Mouse (Mus musculus): ENCODE data around the gene Zfp683. TPM values are rescaled to one million over a fixed set of nuclear protein-coding genes. Genes with fewer than 3 reads are reported as not detected.

The Zfp683 gene
- polyA plus RNA-seq, 1 experiment from 2014 or later, result not detected

GRCm38 (mm10) chr4:134078694-134079093, 25.1 kb downstream of the Zfp683 start:
- H3K27ac ChIP-seq (replicated peaks), result no peak overlapping the region
- H3K27me3 ChIP-seq (replicated peaks), result peaks cover 36% of the 10 kb centered on the region
- no peak overlapping the region for H3K4me2 ChIP-seq
- 19% methylated on average over 3 of the region's 3 CpGs for WGBS
- ATAC-seq (ENCODE audit: extremely low read depth, insufficient number of reproducible peaks, low FRiP score, low TSS enrichment), result no peak
- H3K4me3 ChIP-seq, result no peak overlapping the region
- H3K9ac ChIP-seq, result 0 out of 2 replicates have a peak overlapping the region, but pooled peaks have one; percentile 37
- H3K4me1 ChIP-seq, result peaks cover 18% of the 10 kb centered on the region
- H3K36me3 ChIP-seq, result no peaks in the 10 kb centered on the region
- no peaks in the 10 kb centered on the region for H3K9me3 ChIP-seq

DNA sequence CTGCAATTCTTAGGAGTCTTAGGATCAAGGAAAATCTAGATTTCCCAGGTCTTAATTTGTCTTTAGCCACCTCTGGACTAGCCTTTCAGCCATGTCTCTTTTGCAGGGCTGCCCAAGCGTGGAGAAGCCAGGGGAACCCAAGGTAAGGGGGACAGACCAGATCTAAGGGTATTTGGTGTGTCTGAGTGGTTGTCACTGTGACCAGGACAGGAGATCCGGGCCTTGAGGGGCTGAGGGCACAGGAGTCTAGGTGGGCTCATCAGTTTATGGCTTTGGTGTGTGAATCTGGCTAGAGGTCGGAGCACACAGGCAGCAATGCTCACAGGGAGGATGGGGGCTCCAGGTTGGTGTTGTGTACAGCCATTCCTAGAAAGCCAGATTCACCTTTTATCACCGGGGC, 27.0 kb downstream of the Zfp683 start:
- Histone ChIP-seq H3K27me3 (replicated peaks) (peaks cover 34% of the 10 kb centered on the region), H3K36me3 (no peaks in the 10 kb centered on the region), H3K9ac (no peak overlapping the region), H3K4me1 (peaks cover 18% of the 10 kb centered on the region), H3K4me2 (no peak overlapping the region), H3K27ac (replicated peaks) (no peak overlapping the region), H3K9me3 (peaks cover 3% of the 10 kb centered on the region; the same call in 1 of the 2 replicates), H3K4me3 (no peak overlapping the region)
- 76% methylated on average over 4 of the region's 4 CpGs for WGBS
- no peak for ATAC-seq (ENCODE audit: extremely low read depth, insufficient number of reproducible peaks, low FRiP score, low TSS enrichment)

GRCm38 (mm10) chr4:134081730-134082386, 28.2 kb downstream of the Zfp683 start:
- H3K27me3 ChIP-seq (replicated peaks), result peaks cover 34% of the 10 kb centered on the region
- H3K9me3 ChIP-seq, result peaks cover 3% of the 10 kb centered on the region; the same call in 1 of the 2 replicates
- peak overlapping the region; percentile 51 for H3K4me3 ChIP-seq
- H3K9ac ChIP-seq, result peak overlapping the region; percentile 61
- H3K27ac ChIP-seq (replicated peaks), result no peak overlapping the region
- H3K36me3 ChIP-seq, result no peaks in the 10 kb centered on the region
- H3K4me2 ChIP-seq, result peak overlapping the region; percentile 73
- under 1% methylated on average over 41 of the region's 41 CpGs for WGBS
- H3K4me1 ChIP-seq, result peaks cover 18% of the 10 kb centered on the region
- peak; percentile 76 for ATAC-seq (ENCODE audit: extremely low read depth, insufficient number of reproducible peaks, low FRiP score, low TSS enrichment)

GRCm38 (mm10) chr4:134082460-134082859, 28.8 kb downstream of the Zfp683 start:
- H3K36me3 ChIP-seq, result no peaks in the 10 kb centered on the region

DNA sequence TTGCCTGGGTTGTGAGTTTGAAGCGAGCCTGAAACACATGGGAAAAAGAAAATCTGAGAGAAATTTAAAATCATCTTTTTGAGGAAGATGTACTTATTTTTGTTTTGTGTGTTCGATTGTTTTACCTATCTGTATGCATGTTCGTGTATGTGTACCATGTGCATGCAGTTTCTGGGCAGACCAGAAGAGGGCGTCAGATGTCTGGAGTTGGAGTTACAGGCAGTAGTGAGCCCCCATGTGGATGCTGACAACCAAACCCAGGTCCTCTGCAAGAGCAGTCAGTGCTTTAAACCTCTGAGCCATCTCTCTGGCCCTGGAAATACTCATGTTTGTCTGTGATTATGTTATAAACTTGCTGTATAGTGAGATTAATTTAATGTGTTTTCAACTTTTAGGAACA, 31.4 kb downstream of the Zfp683 start:
- H3K4me3 ChIP-seq, result no peak overlapping the region
- H3K9me3 ChIP-seq, result peaks cover 3% of the 10 kb centered on the region; the same call in 1 of the 2 replicates
- H3K9ac ChIP-seq, result no peak overlapping the region
- H3K27me3 ChIP-seq (replicated peaks), result peaks cover 32% of the 10 kb centered on the region
- 80% methylated on average over 4 of the region's 4 CpGs for WGBS
- H3K4me1 ChIP-seq, result peaks cover 13% of the 10 kb centered on the region
- H3K4me2 ChIP-seq, result no peak overlapping the region
- H3K27ac ChIP-seq (replicated peaks), result no peak overlapping the region
- ATAC-seq (ENCODE audit: extremely low read depth, insufficient number of reproducible peaks, low FRiP score, low TSS enrichment), result no peak
- H3K36me3 ChIP-seq, result no peaks in the 10 kb centered on the region

More at GRCm38 (mm10) chr4:134082460-134082859, 28.8 kb downstream of the Zfp683 start:
- peaks cover 3% of the 10 kb centered on the region; the same call in 1 of the 2 replicates for H3K9me3 ChIP-seq
- no peak for ATAC-seq (ENCODE audit: extremely low read depth, insufficient number of reproducible peaks, low FRiP score, low TSS enrichment)
- H3K4me3 ChIP-seq, result peak overlapping the region; percentile 51
- 25% methylated on average over 7 of the region's 7 CpGs for WGBS
- peaks cover 18% of the 10 kb centered on the region for H3K4me1 ChIP-seq
- H3K27ac ChIP-seq (replicated peaks), result no peak overlapping the region
- peak overlapping the region; percentile 73 for H3K4me2 ChIP-seq
- peaks cover 34% of the 10 kb centered on the region for H3K27me3 ChIP-seq (replicated peaks)
- H3K9ac ChIP-seq, result 0 out of 2 replicates have a peak overlapping the region, but pooled peaks have one; percentile 61

GRCm38 (mm10) chr4:134087412-134087811, 33.8 kb downstream of the Zfp683 start:
- Histone ChIP-seq H3K9ac (no peak overlapping the region), H3K4me1 (peaks cover 2% of the 10 kb centered on the region), H3K27me3 (replicated peaks) (peaks cover 8% of the 10 kb centered on the region), H3K9me3 (peaks cover 3% of the 10 kb centered on the region; the same call in 1 of the 2 replicates), H3K36me3 (no peaks in the 10 kb centered on the region), H3K4me2 (0 out of 2 replicates have a peak overlapping the region, but pooled peaks have one; percentile 16), H3K27ac (replicated peaks) (no peak overlapping the region), H3K4me3 (no peak overlapping the region)
- WGBS, result 27% methylated on average over 7 of the region's 7 CpGs
- ATAC-seq (ENCODE audit: extremely low read depth, insufficient number of reproducible peaks, low FRiP score, low TSS enrichment), result no peak

DNA sequence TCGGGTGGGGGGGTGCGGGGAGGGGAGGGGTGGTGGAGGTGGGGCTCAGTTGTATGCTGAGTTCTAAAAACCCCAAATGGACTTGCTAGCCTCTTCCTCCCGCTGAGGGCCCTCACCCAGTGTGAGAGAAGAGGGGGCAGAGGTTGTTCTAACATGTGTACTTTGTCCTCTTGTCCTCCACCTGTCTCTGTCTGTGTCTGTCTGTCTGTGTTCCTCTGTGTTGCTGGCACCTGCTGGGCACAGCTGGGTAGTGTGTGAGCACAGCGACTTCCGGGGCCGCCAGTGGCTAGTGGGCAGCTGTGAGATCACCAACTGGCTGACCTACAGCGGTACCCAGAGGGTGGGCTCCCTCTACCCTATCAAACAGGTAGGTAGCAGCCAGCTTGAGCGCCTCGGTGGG, 35.4 kb downstream of the Zfp683 start:
- H3K9ac ChIP-seq, result no peak overlapping the region
- no peak overlapping the region for H3K27ac ChIP-seq (replicated peaks)
- no peak overlapping the region for H3K4me2 ChIP-seq
- no peaks in the 10 kb centered on the region for H3K36me3 ChIP-seq
- no peaks in the 10 kb centered on the region for H3K27me3 ChIP-seq (replicated peaks)
- WGBS, result 80% methylated on average over 9 of the region's 9 CpGs
- no peak for ATAC-seq (ENCODE audit: extremely low read depth, insufficient number of reproducible peaks, low FRiP score, low TSS enrichment)
- no peak overlapping the region for H3K4me3 ChIP-seq
- H3K4me1 ChIP-seq, result no peaks in the 10 kb centered on the region
- H3K9me3 ChIP-seq, result peaks cover 3% of the 10 kb centered on the region; the same call in 1 of the 2 replicates

DNA sequence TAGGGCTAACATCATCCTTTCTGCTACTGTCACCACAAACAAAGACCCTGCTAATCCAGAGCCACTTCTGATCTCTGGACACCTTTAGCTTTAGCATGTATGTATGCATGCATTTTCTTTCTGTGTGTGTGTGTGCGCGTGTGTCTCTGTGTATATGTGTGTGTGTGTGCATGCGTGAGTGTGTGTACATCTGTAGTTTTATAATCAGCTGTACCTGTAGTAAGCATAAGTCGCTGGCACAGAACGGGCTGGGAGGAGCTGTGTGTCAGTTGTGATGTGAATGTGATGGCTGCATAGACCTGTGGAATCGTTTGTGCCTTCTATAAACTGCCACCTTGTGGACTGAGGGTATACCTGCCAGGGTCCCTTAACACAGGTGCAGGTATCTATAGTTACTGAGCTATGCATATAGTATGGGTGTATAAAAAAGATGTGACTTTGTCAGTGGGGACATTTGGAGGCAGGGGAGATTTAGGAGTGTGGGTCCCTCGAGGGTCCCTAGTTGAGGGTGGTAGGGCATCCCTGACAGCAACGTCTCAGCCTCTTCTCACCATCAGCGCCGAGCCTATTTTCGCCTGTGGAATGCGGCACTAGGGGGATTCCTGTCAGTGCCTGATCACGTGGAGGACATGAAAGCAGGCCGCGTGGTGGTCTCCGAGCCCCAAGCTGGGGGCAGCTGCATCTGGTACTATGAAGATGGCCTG, 37.0 kb downstream of the Zfp683 start:
- H3K27ac ChIP-seq (replicated peaks), result no peak overlapping the region
- no peak overlapping the region for H3K9ac ChIP-seq
- H3K4me1 ChIP-seq, result no peaks in the 10 kb centered on the region
- no peak overlapping the region for H3K4me3 ChIP-seq
- no peaks in the 10 kb centered on the region for H3K9me3 ChIP-seq
- 50% methylated on average over 16 of the region's 16 CpGs for WGBS
- no peak overlapping the region for H3K4me2 ChIP-seq
- H3K27me3 ChIP-seq (replicated peaks), result no peaks in the 10 kb centered on the region
- no peak for ATAC-seq (ENCODE audit: extremely low read depth, insufficient number of reproducible peaks, low FRiP score, low TSS enrichment)
- H3K36me3 ChIP-seq, result no peaks in the 10 kb centered on the region

- no peak for ATAC-seq (ENCODE audit: extremely low read depth, insufficient number of reproducible peaks, low FRiP score, low TSS enrichment)
- Histone ChIP-seq H3K4me3 (no peak overlapping the region), H3K27ac (replicated peaks) (no peak overlapping the region), H3K36me3 (no peaks in the 10 kb centered on the region), H3K9me3 (no peaks in the 10 kb centered on the region), H3K27me3 (replicated peaks) (no peaks in the 10 kb centered on the region), H3K4me1 (no peaks in the 10 kb centered on the region), H3K4me2 (no peak overlapping the region), H3K9ac (no peak overlapping the region)
- 67% methylated on average over 6 of the region's 6 CpGs for WGBS
Observed at GRCm38 (mm10) chr4:134091225-134091529, 37.5 kb downstream of the Zfp683 start.

DNA sequence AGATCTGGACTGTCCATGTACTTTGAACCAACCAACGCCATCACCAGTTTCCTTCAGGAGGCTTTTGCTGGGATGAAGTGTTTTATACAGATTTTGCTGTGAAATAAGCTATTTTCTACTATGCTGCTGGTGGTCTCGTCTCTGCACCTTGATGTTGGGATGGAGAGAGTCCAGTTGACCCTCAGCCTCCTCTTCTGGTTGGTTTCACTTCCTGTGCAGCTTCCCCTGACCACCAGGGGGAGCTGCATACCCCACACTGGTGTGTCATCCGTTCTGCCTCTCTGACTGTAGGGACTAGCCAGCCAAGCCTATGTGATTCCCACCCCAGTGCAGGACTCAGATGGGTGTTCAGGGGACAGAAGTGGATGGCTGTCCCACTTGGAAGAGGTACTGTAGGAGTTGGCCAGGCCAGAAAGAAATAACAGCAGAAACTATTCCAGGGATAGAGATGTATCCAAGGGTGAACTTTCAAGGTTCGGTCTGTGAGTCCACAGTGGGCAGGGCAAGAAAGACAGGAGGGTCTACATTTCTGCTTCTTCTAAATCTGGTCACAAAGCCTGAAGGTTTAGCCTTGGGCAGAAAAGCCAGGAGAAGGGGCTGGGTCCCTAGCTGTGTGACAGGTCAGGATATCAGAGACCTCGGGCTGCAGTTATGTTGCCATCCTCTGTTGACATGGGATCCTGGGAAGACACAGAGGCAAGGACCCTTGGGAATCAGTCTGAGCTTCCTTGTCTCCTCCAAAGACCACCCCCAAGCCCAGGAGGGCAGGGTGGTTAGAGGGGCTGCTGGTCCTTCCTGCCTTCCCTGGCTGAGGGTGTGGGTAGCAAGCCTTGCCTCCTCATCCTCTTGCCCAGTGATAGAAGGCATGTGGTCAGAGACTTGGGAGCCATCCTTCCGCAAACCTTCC, 39.0 kb downstream of the Zfp683 start:
- Histone ChIP-seq H3K9ac (no peak overlapping the region), H3K36me3 (no peaks in the 10 kb centered on the region), H3K27me3 (replicated peaks) (no peaks in the 10 kb centered on the region), H3K27ac (replicated peaks) (no peak overlapping the region), H3K9me3 (no peaks in the 10 kb centered on the region), H3K4me2 (no peak overlapping the region), H3K4me3 (no peak overlapping the region), H3K4me1 (no peaks in the 10 kb centered on the region)
- 68% methylated on average over 6 of the region's 6 CpGs for WGBS
- ATAC-seq (ENCODE audit: extremely low read depth, insufficient number of reproducible peaks, low FRiP score, low TSS enrichment), result no peak

DNA sequence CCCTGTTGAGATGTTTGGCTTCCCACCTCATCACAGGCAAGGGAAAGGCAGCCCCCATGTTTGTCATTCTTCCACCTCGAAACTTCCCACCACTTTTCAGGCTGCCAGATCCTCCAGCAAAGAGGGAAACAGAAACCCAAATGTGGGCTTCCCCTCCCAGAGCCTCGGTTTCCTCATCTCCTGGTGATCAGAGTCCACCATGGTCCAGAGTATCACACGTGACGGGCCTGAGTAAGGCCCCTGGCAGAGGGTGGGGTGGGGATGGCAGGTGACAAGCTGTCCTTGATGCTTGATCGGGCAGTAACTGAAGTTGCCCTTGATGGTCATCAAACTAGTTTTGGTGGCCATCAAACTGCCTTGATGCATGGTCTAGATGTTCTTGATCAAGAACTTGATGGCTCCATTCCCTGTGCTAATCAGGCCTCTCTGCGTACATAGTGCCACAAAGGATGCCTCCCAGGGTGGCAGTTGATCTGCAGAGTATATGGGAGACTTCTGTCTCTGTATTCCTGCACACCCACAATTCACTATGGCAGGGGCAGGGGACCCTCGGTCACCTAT, 40.4 kb downstream of the Zfp683 start:
- Histone ChIP-seq H3K27ac (replicated peaks) (no peak overlapping the region), H3K9ac (no peak overlapping the region), H3K9me3 (no peaks in the 10 kb centered on the region), H3K4me2 (no peak overlapping the region), H3K36me3 (no peaks in the 10 kb centered on the region), H3K27me3 (replicated peaks) (no peaks in the 10 kb centered on the region), H3K4me3 (no peak overlapping the region), H3K4me1 (no peaks in the 10 kb centered on the region; the same call in 1 of the 2 replicates)
- no peak for ATAC-seq (ENCODE audit: extremely low read depth, insufficient number of reproducible peaks, low FRiP score, low TSS enrichment)
- WGBS, result 78% methylated on average over 7 of the region's 7 CpGs

Data from heart, embryonic 13.5 days (tissue).